Mouse (Mus musculus) CD4-positive, CD25-positive, alpha-beta regulatory T cell, adult 4 months (primary cell): ENCODE measurements around the gene Zfp385b. TPM values are rescaled to one million over a fixed set of nuclear protein-coding genes. Genes with fewer than 3 reads are reported as not detected.

Source experiments
- ATAC-seq: one replicate; pipeline ENCODE4 v1.8.0; 2017
- polyA plus RNA-seq, 2 experiments: library from polyadenylated mRNA; unstranded; fragments of 100-300 nt; shearing (Covaris generic); gene quantifications; one replicate each; pipeline ENCODE4 v1.2.1; 2017

Gene Zfp385b
- polyA plus RNA-seq, 2 experiments from 2014 or later: 0.28 TPM; not detected in 1

DNA sequence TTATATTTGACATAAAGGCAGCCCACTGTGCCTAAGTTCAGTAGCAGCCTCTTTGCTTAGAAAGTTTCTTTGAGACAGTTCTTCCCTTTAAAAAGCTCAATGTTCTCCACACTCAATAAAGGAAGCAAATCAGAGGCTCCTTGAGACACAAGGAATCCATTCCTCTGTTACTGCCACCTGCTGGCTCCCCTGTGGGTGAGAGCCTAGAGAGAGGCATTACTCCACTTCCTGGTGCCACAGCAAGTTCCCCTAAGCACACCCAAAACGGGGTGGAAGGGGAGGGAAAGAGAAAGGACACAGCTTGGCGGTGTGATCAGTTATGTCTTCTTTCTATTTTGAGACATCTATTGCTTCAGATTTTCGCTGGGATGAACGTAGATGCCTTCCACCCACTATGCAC lies 450.3 kb downstream of the Zfp385b start:
- ATAC-seq: no peak

Other genes with a start within 250 kb of the Zfp385b start
- 10 to 100 TPM; 53.1 to 53.6 TPM for gene Cwc22, start 126.7 kb upstream of the Zfp385b start, polyA plus RNA-seq